Mouse (Mus musculus) neutrophil, adult 5-6 weeks (primary cell): ENCODE data around the gene Hist1h4j. TPM values are rescaled to one million over a fixed set of nuclear protein-coding genes. Genes with fewer than 3 reads are reported as not detected.
"Not testable (repeated sequence)": the region's sequence is repeated elsewhere in the genome, so short reads cannot be mapped to it uniquely, and the experiment has no call there.

ENCODE experiments used
- ATAC-seq: fragments of 151-379, 151-347 bp; 2 replicates; pipeline ENCODE4 v1.8.0; 2017; ENCODE audit warnings: mild to moderate bottlenecking, moderate TSS enrichment; ENCODE audit not compliant: insufficient number of reproducible peaks, poor library complexity, low FRiP score, severe bottlenecking; ENCODE audit errors: extremely low read depth
- total RNA-seq: library from RNA; stranded (forward); fragments of 200-1000 nt; gene quantifications from 2 replicates; pipeline ENCODE4 v1.2.3, GENCODE M21; 2017

Gene Hist1h4j
- total RNA-seq, 1 experiment from 2014 or later: 12.6 TPM

GRCm38 (mm10) chr13:21722373-21722925, 12.4 kb upstream of the Hist1h4j start:
- no peak for ATAC-seq

GRCm38 (mm10) chr13:21722993-21723836, 11.6 kb upstream of the Hist1h4j start:
- no peak for ATAC-seq

GRCm38 (mm10) chr13:21727948-21728572, 6.8 kb upstream of the Hist1h4j start:
- ATAC-seq: no peak

- ATAC-seq: no peak
These were observed 5.3 kb upstream of the Hist1h4j start for GRCm38 (mm10) chr13:21729544-21729943.

- ATAC-seq: no peak
These were observed 1.4 kb upstream of the Hist1h4j start for GRCm38 (mm10) chr13:21733466-21733865.

- ATAC-seq: peak; percentile 81
These were observed 606 bp upstream of the Hist1h4j start for GRCm38 (mm10) chr13:21734010-21734905.

- ATAC-seq: no peak
These were observed 10.1 kb downstream of the Hist1h4j start for GRCm38 (mm10) chr13:21745006-21745405.

GRCm38 (mm10) chr13:21749387-21750158, 14.7 kb downstream of the Hist1h4j start:
- no peak for ATAC-seq

- peak; percentile 56 for ATAC-seq
These were observed 15.5 kb downstream of the Hist1h4j start, which contains the start of gene Hist1h4k for GRCm38 (mm10) chr13:21750159-21751017. Hist1h4k (minus strand) TSS chr13:21750505.

GRCm38 (mm10) chr13:21751417-21751816, 16.6 kb downstream of the Hist1h4j start:
- ATAC-seq: no peak

GRCm38 (mm10) chr13:21751827-21752226, 17.0 kb downstream of the Hist1h4j start:
- no peak for ATAC-seq

GRCm38 (mm10) chr13:21752356-21752755, 17.5 kb downstream of the Hist1h4j start:
- ATAC-seq: no peak

GRCm38 (mm10) chr13:21753051-21753523, 18.2 kb downstream of the Hist1h4j start:
- no peak for ATAC-seq

GRCm38 (mm10) chr13:21753524-21754285, 18.8 kb downstream of the Hist1h4j start, which contains the start of the genes Hist1h2ak and Hist1h2bn:
Hist1h2ak (minus strand) TSS chr13:21753827.
Hist1h2bn (plus strand) TSS chr13:21754123.
- ATAC-seq: peak; percentile 95

- ATAC-seq: not testable (repeated sequence)
These were observed 19.6 kb downstream of the Hist1h4j start for GRCm38 (mm10) chr13:21754294-21755001.

- ATAC-seq: no peak
These were observed 20.8 kb downstream of the Hist1h4j start for GRCm38 (mm10) chr13:21755707-21756106.
